Mouse (Mus musculus): Measurements from ENCODE around the gene Palm2. TPM values are rescaled to one million over a fixed set of nuclear protein-coding genes. Genes with fewer than 3 reads are reported as not detected.
A peak's percentile ranks its signal among the peaks of the same experiment; 100 is the strongest.

Palm2 gene
- total RNA-seq, 2 experiments from 2014 or later: 65.7 to 74.2 TPM

- DNase-seq (ENCODE audit: low spot score in 2 of 2): no peak
- intact Hi-C loops (cut with DNase I): no loop called here
These were observed 168.0 kb downstream of the Palm2 start for GRCm38 (mm10) chr4:57601903-57602617.

- no peak for DNase-seq (ENCODE audit: low spot score in 2 of 2)
- intact Hi-C loops (cut with DNase I): loop anchor here (5.0 kb wide), 1 partner anchor 144 kb away; no protein-coding TSS in a partner anchor
These were observed 172.2 kb downstream of the Palm2 start for GRCm38 (mm10) chr4:57606258-57606657.

DNA sequence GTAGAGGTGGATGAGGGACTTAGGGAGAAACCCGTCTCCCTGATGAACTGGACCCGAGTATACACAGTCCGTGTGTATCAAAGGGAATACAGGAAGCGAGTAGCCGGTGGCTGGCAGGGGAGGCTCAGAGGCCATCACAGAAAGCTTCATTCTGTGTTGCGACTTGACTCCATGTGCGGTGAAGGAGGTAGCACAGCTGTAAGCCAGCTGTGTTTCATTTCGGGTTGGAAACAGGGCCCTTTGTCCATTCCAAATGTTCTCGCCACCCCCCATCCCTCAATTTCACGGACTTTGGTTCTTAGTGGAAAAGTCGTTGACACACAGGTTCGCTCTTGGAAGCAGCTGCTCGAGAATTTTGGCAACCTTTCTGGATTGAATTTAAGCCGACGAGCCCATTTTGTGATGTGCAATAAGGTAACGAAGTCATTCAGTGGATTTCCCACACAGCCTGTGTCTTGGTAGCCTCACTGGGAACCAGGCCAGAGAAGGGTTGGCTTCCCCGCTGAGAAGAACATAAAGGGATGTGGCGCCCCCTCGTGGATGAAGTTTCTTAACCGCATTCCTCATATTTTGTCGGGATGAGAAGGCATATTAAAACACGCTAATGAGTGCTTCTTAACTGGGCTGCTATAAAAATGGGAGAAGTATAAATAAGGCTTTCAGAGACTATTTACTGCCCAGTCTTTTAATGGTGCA is 173.3 kb downstream of the Palm2 start:
- intact Hi-C loops (cut with DNase I): loop anchor here (1.0 to 5.0 kb wide), 2 partner anchors 145 to 237 kb away; no protein-coding TSS in a partner anchor
- peak; percentile 86 to 92 for DNase-seq (ENCODE audit: low spot score in 2 of 2)

DNA sequence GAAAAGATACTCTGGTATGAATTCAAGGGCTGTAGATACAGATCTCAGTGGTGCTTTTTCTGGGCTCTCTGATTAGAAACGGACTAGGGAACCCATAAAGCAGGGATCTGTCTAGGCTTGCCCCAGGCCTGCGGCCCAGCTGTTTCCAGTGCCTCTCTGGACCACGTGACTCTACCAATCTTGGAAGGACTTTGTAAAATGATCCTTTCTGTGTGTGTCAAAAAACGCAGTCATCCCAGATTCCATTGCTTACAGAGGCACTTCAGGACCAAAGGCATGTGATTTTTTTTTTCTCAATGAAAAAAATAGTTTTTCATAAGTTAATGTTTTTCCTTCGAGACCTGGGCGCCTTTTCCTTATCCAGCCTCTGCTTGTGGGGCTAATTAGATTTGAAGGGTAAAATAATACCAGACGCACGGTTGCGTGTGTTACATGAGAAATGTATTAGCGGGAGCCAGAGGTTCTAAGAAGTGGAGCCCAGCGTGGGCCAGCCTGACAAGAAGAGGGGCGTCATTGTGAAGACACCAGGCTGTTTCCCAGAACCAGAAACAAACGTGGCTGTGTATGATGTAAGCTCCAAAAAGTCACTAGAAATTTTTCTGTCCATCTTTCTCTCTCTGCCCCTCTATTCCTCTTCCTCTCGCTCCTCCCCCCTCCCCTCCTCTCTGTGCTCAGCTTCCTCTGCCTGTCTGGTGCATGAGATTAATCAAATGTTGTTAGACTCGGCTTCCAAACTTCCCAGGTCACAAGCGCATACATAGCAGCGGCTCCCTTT is 177.4 kb downstream of the Palm2 start:
- no peak for DNase-seq (ENCODE audit: low spot score in 2 of 2)
- intact Hi-C loops (cut with DNase I): no loop called here

DNA sequence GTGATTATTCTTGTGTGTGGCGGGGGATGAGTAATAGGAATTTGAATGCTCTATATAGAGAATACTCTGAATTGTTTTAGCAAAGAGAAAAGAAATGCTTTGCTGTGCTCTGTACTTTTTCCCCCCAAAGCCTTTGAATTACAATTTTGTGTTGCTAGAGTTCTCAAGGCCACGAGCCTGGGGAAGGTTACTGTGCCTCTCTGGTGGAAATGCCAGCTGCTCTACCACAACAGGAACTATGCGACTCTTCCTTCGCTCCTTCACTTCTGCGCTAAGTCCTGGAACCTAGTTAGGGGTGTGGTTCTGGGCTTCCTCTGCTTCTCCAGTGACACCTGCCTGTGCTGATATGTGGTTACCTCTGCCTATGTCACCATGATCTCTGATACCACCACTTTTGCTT is 178.7 kb downstream of the Palm2 start:
- DNase-seq (ENCODE audit: low spot score in 2 of 2): no peak
- intact Hi-C loops (cut with DNase I): no loop called here

DNA sequence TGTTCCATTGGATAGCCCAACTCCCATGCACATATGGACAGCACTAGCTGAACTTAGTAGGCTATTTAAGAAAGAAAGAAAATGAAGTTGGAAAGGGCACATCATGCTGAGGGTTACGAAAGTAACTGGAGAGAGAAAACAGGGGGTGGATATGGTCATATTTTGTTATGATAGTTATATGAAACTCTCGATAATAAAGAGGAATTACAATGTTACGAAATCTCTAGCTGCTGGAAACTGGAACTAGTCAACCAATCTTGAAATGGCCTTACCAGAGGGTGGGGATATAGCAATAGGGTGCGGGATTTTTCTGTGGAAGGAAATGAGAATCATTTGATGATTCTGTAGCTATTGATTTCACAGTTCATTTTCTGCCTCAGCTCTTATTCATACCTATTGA is 180.6 kb downstream of the Palm2 start:
- no peak for DNase-seq (ENCODE audit: low spot score in 2 of 2)
- intact Hi-C loops (cut with DNase I): no loop called here

- intact Hi-C loops (cut with DNase I): no loop called here
- no peak for DNase-seq (ENCODE audit: low spot score in 2 of 2)
These were observed 184.7 kb downstream of the Palm2 start for GRCm38 (mm10) chr4:57618743-57619142.

- DNase-seq (ENCODE audit: low spot score in 2 of 2): peak; percentile 32 to 92
- intact Hi-C loops (cut with DNase I): loop anchor here (2.0 kb wide), 1 partner anchor 16 kb away; no protein-coding TSS in a partner anchor
These were observed 188.8 kb downstream of the Palm2 start for GRCm38 (mm10) chr4:57622816-57623215.

DNA sequence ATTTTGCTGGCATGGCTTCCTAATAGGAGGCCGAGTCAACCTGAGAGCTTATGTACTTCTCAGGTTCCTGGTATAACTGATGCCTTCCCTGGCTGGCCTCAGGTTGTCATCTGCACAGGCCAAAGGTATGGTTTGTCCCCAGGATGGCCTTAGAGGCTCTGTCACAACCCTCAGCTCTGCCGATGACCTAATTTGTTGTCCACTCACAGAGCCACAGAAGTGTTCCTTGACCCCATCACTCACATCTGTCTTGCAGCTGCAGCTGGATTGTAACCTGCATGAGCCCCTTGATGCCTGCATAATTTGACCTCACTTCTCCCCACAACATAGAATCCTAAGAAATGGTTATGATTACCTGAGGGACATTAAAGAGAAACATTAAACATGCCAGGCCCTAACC is 190.8 kb downstream of the Palm2 start:
- DNase-seq (ENCODE audit: low spot score in 2 of 2): no peak
- intact Hi-C loops (cut with DNase I): no loop called here

GRCm38 (mm10) chr4:57625306-57625705 is 191.3 kb downstream of the Palm2 start:
- no peak for DNase-seq (ENCODE audit: low spot score in 2 of 2)
- intact Hi-C loops (cut with DNase I): no loop called here

DNA sequence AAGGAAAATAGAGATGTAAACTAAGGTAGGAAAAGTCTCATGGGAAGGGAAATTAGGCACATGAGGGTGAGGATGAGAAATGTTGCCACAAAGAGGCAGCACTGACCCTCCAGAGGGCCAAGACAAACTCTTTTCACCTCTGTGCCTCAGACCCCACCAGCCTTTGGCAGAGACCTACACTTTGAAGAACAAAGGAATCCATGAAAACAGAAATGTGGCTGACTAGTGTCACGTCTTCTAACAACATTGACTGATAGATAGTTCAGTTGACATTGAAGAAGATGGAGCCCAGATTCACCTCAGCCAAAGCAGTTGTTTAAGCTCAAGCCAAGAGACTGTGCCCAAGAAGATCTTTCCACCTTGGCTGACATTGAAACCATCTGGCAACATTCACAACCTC is 191.7 kb downstream of the Palm2 start:
- intact Hi-C loops (cut with DNase I): no loop called here
- no peak for DNase-seq (ENCODE audit: low spot score in 2 of 2)

DNA sequence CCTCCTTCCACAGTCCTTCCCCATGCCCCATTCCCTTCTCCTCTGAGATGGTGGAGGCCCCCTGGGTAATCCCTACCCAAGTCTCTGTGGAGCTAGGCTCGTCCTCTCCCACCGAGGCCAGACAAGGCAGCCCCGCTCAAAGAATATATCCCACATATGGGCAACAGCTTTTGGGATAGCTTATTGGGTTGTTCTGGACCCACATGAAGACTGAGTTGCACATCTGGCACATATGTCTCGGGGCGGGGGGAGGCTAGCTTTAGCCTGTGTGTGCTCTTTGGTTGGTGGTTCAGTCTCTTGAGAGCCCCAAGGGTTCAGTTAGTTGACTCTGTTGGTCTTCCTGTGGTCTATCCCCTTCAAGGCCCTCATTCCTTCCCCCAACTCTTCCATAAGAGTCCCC is 192.9 kb downstream of the Palm2 start:
- no peak for DNase-seq (ENCODE audit: low spot score in 2 of 2)
- intact Hi-C loops (cut with DNase I): no loop called here

- no peak for DNase-seq (ENCODE audit: low spot score in 2 of 2)
- intact Hi-C loops (cut with DNase I): no loop called here
These were observed 198.3 kb downstream of the Palm2 start for GRCm38 (mm10) chr4:57632386-57632785.

- intact Hi-C loops (cut with DNase I): no loop called here
These were observed 199.0 kb downstream of the Palm2 start for GRCm38 (mm10) chr4:57633052-57633451.

DNA sequence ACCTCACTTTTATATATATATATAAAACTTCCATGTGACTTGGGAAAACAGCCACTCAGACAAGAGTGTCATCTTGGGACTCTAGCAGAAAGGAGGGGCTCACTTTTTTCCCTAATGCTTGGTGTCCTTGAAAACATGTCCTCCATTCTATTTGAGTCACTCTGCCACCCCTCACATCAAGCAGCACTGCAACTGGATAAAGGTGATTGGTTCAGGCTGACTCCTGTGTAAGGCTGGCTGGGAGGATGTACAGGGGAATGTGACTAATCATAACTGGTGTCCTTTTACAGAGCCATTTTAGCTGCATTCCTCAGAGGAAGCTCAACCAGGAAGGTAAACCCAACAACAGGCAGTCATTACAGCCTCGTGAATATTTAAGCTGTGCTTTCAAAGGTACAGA is 200.9 kb downstream of the Palm2 start:
- intact Hi-C loops (cut with DNase I): no loop called here

More at GRCm38 (mm10) chr4:57633052-57633451, 199.0 kb downstream of the Palm2 start:
- DNase-seq (ENCODE audit: low spot score in 2 of 2): peak in 1 of 2 experiments; percentile 75

GRCm38 (mm10) chr4:57636782-57637482 is 202.9 kb downstream of the Palm2 start:
- intact Hi-C loops (cut with DNase I): no loop called here
- peak in 1 of 2 experiments; percentile 46 for DNase-seq (ENCODE audit: low spot score in 2 of 2)

More for the DNA sequence above, 200.9 kb downstream of the Palm2 start:
- DNase-seq (ENCODE audit: low spot score in 2 of 2): no peak

DNA sequence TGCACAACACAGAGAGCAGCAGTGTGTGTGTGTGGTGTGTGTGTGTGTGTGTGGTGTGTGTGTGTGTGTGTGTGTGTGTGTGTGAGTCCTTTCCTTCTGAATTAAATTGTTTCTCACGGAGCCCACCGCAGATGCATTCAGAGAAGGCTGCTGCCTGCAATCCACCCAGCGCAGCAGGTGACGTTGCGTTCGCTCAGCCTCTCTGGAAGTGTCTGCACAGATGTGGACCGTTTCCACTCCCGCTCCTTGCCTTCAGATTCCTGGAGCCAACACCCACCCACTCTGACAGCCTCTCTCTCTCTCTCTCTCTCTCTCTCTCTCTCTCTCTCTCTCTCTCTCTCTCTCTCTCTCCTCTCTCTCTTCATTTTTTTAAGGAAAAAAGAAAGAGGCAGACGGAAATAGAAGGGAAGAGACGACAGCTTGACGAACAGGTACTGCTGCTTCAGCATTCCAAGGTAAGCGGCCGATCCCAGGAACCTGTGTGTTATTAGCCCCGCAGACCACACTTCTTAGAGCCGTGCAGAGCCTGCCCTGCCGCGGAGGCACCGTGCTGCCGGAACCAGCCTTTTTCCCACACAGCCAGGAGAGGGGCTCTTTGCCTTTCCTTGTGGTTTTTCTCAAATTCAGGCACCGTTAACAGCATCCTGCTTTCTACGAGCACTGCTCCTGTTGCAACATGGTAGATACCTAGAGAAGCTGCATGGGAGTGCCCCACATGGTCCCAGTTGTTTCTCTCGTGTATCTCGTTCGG is 203.8 kb downstream of the Palm2 start:
- peak; percentile 67 to 90 for DNase-seq (ENCODE audit: low spot score in 2 of 2)

GRCm38 (mm10) chr4:57638941-57639340 is 204.9 kb downstream of the Palm2 start:
- DNase-seq (ENCODE audit: low spot score in 2 of 2): peak in 1 of 2 experiments; percentile 31
- intact Hi-C loops (cut with DNase I): loop anchor here (2.0 kb wide), 1 partner anchor 16 kb away; no protein-coding TSS in a partner anchor

More for the DNA sequence above, 203.8 kb downstream of the Palm2 start:
- intact Hi-C loops (cut with DNase I): loop anchor here (2.0 kb wide), 1 partner anchor 15 kb away; no protein-coding TSS in a partner anchor

DNA sequence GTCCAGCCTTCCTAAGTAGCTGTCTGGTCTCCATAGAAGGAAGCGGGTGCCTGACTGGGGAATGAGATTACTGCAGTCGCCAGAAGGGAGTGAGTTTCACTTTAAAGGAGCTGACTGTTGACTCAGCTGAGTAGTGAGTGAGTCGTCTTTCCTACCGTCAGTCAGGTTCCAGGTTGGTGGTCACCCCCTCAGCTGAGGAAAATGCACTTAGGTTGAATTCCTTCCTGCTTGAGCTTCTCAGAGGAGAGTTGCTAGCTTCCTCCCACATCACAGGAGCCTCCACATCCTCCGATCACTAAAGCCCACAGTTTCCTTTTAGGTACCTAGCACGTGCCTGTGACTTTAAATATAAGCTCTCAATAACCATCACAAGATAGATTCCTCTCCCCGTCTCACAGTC is 206.2 kb downstream of the Palm2 start:
- peak; percentile 44 to 81 for DNase-seq (ENCODE audit: low spot score in 2 of 2)
- intact Hi-C loops (cut with DNase I): no loop called here
